Mouse (Mus musculus): ENCODE data around the gene Hoxd13. TPM values are rescaled to one million over a fixed set of nuclear protein-coding genes. Genes with fewer than 3 reads are reported as not detected.
A peak's percentile ranks its signal among the peaks of the same experiment; 100 is the strongest.

The Hoxd13 gene
- polyA plus RNA-seq, 1 experiment from 2014 or later: 0.05 TPM

GRCm38 (mm10) chr2:74656632-74657021, 11.5 kb upstream of the Hoxd13 start:
- WGBS: 5% methylated on average over 4 of the region's 4 CpGs
- no peak overlapping the region for H3K4me3 ChIP-seq
- peak; percentile 42 for DNase-seq (ENCODE audit: low spot score)
- H3K9me3 ChIP-seq (replicated peaks): no peaks in the 10 kb centered on the region
- peaks cover 26% of the 10 kb centered on the region for H3K4me1 ChIP-seq
- H3K27me3 ChIP-seq (ENCODE audit: low read depth, poor library complexity, severe bottlenecking): peaks cover 100% of the 10 kb centered on the region
- no peaks in the 10 kb centered on the region for H3K36me3 ChIP-seq
- no peak overlapping the region for H3K27ac ChIP-seq (replicated peaks)

- no peak overlapping the region for H3K27ac ChIP-seq (replicated peaks)
- no peaks in the 10 kb centered on the region for H3K9me3 ChIP-seq (replicated peaks)
- 2% methylated on average over 62 of the region's 62 CpGs for whole genome bisulfite sequencing
- peaks cover 100% of the 10 kb centered on the region for H3K27me3 ChIP-seq (ENCODE audit: low read depth, poor library complexity, severe bottlenecking)
- H3K36me3 ChIP-seq: no peaks in the 10 kb centered on the region
- peak; percentile 65 for DNase-seq (ENCODE audit: low spot score)
- H3K4me3 ChIP-seq: peak overlapping the region; percentile 32; the same call in 1 of the 2 replicates
- H3K4me1 ChIP-seq: peaks cover 29% of the 10 kb centered on the region
Observed at GRCm38 (mm10) chr2:74657251-74658023, 10.7 kb upstream of the Hoxd13 start.

GRCm38 (mm10) chr2:74658024-74658666, 10.0 kb upstream of the Hoxd13 start:
- no peak for DNase-seq (ENCODE audit: low spot score)
- Histone ChIP-seq H3K9me3 (replicated peaks) (no peaks in the 10 kb centered on the region), H3K27ac (replicated peaks) (no peak overlapping the region), H3K4me1 (peaks cover 29% of the 10 kb centered on the region), H3K36me3 (no peaks in the 10 kb centered on the region), H3K27me3 (ENCODE audit: low read depth, poor library complexity, severe bottlenecking) (peaks cover 100% of the 10 kb centered on the region), H3K4me3 (peak overlapping the region; percentile 32; the same call in 1 of the 2 replicates)
- 1% methylated on average over 15 of the region's 15 CpGs for WGBS

GRCm38 (mm10) chr2:74658667-74659371, 9.3 kb upstream of the Hoxd13 start:
- Histone ChIP-seq H3K4me3 (peak overlapping the region; percentile 29), H3K36me3 (no peaks in the 10 kb centered on the region), H3K9me3 (replicated peaks) (no peaks in the 10 kb centered on the region), H3K27ac (replicated peaks) (no peak overlapping the region), H3K4me1 (peaks cover 29% of the 10 kb centered on the region), H3K27me3 (ENCODE audit: low read depth, poor library complexity, severe bottlenecking) (peaks cover 100% of the 10 kb centered on the region)
- under 1% methylated on average over 47 of the region's 47 CpGs for WGBS
- peak; percentile 66 for DNase-seq (ENCODE audit: low spot score)

GRCm38 (mm10) chr2:74659507-74660005, 8.6 kb upstream of the Hoxd13 start, which contains the start of gene Evx2:
Evx2 (minus strand) TSS chr2:74659557.
- H3K9me3 ChIP-seq (replicated peaks): no peaks in the 10 kb centered on the region
- H3K27me3 ChIP-seq (ENCODE audit: low read depth, poor library complexity, severe bottlenecking): peaks cover 100% of the 10 kb centered on the region
- peak; percentile 50 for DNase-seq (ENCODE audit: low spot score)
- peaks cover 29% of the 10 kb centered on the region for H3K4me1 ChIP-seq
- no peaks in the 10 kb centered on the region for H3K36me3 ChIP-seq
- WGBS: 2% methylated on average over 28 of the region's 28 CpGs
- H3K4me3 ChIP-seq: peak within 1 kb of the TSS; percentile 29
- H3K27ac ChIP-seq (replicated peaks): no peak within 1 kb of the TSS

GRCm38 (mm10) chr2:74660421-74661375, 7.4 kb upstream of the Hoxd13 start:
- H3K9me3 ChIP-seq (replicated peaks): no peaks in the 10 kb centered on the region
- DNase-seq (ENCODE audit: low spot score): peak; percentile 58
- H3K4me1 ChIP-seq: peaks cover 25% of the 10 kb centered on the region
- H3K27me3 ChIP-seq (ENCODE audit: low read depth, poor library complexity, severe bottlenecking): peaks cover 100% of the 10 kb centered on the region
- H3K36me3 ChIP-seq: no peaks in the 10 kb centered on the region
- 3% methylated on average over 30 of the region's 30 CpGs for WGBS
- no peak overlapping the region for H3K27ac ChIP-seq (replicated peaks)
- H3K4me3 ChIP-seq: no peak overlapping the region

GRCm38 (mm10) chr2:74661685-74662084, 6.4 kb upstream of the Hoxd13 start:
- DNase-seq (ENCODE audit: low spot score): peak; percentile 81
- H3K4me1 ChIP-seq: peaks cover 19% of the 10 kb centered on the region
- no peaks in the 10 kb centered on the region for H3K9me3 ChIP-seq (replicated peaks)
- H3K36me3 ChIP-seq: no peaks in the 10 kb centered on the region
- peak overlapping the region; percentile 29; the same call in 1 of the 2 replicates for H3K4me3 ChIP-seq
- peaks cover 100% of the 10 kb centered on the region for H3K27me3 ChIP-seq (ENCODE audit: low read depth, poor library complexity, severe bottlenecking)
- H3K27ac ChIP-seq (replicated peaks): no peak overlapping the region
- WGBS: under 1% methylated on average over 14 of the region's 14 CpGs

GRCm38 (mm10) chr2:74663291-74663925, 4.7 kb upstream of the Hoxd13 start:
- peak; percentile 74 for DNase-seq (ENCODE audit: low spot score)
- H3K4me1 ChIP-seq: peaks cover 21% of the 10 kb centered on the region
- H3K27ac ChIP-seq (replicated peaks): no peak overlapping the region
- no peak overlapping the region for H3K4me3 ChIP-seq
- H3K9me3 ChIP-seq (replicated peaks): no peaks in the 10 kb centered on the region
- H3K27me3 ChIP-seq (ENCODE audit: low read depth, poor library complexity, severe bottlenecking): peaks cover 100% of the 10 kb centered on the region
- WGBS: 4% methylated on average over 18 of the region's 18 CpGs
- no peaks in the 10 kb centered on the region for H3K36me3 ChIP-seq

GRCm38 (mm10) chr2:74666411-74666810, 1.7 kb upstream of the Hoxd13 start:
- 2% methylated on average over 7 of the region's 7 CpGs for WGBS
- Histone ChIP-seq H3K4me3 (no peak overlapping the region), H3K9me3 (replicated peaks) (no peaks in the 10 kb centered on the region), H3K27ac (replicated peaks) (no peak overlapping the region), H3K27me3 (ENCODE audit: low read depth, poor library complexity, severe bottlenecking) (peaks cover 100% of the 10 kb centered on the region), H3K36me3 (no peaks in the 10 kb centered on the region), H3K4me1 (peaks cover 17% of the 10 kb centered on the region)
- DNase-seq (ENCODE audit: low spot score): peak; percentile 48

- peak; percentile 64 for DNase-seq (ENCODE audit: low spot score)
- Histone ChIP-seq H3K36me3 (no peaks in the 10 kb centered on the region), H3K4me1 (peaks cover 12% of the 10 kb centered on the region), H3K27ac (replicated peaks) (no peak overlapping the region), H3K27me3 (ENCODE audit: low read depth, poor library complexity, severe bottlenecking) (peaks cover 100% of the 10 kb centered on the region), H3K9me3 (replicated peaks) (no peaks in the 10 kb centered on the region), H3K4me3 (peak overlapping the region; percentile 51)
- WGBS: 1% methylated on average over 36 of the region's 36 CpGs
Observed at GRCm38 (mm10) chr2:74667191-74667841, 794 bp upstream of the Hoxd13 start.
